Mouse (Mus musculus) lung, embryonic 14.5 days (tissue): ENCODE measurements at regions not wholly inside any gene's neighbourhood (a gene's known extent, or its start where the extent isn't known, plus 50 kb on each side); places are given as distances from the start of the nearest gene placed in this dataset.
A peak's percentile ranks its signal among the peaks of the same experiment; 100 is the strongest.

ENCODE experiments used
- ATAC-seq: fragments of 200-750 bp; cut with Nextera tagmentation; 2 replicates; pipeline ENCODE4 v1.8.0; 2017; ENCODE audit warnings: mild to moderate bottlenecking, moderate TSS enrichment, moderate library complexity; ENCODE audit not compliant: insufficient read depth
- DNase-seq: peaks from one replicate; pipeline ENCODE4 v3.0.0-alpha.2; 2015
- H3K27ac ChIP-seq: fragments of 300-500 bp; sonication (generic); 2 replicates; pipeline ENCODE4 v1.5.1; 2014; ENCODE audit warnings: low read depth, mild to moderate bottlenecking, moderate library complexity
- H3K27me3 ChIP-seq: fragments of 300-500 bp; sonication (generic); 2 replicates; pipeline ENCODE4 v1.6.1; 2014; ENCODE audit warnings: low read length, control low read depth; ENCODE audit not compliant: insufficient read depth
- H3K36me3 ChIP-seq: fragments of 300-500 bp; sonication (generic); 2 replicates; pipeline ENCODE4 v1.6.1; 2014; ENCODE audit warnings: control low read depth; ENCODE audit not compliant: insufficient read depth
- H3K4me1 ChIP-seq: fragments of 300-500 bp; sonication (generic); 2 replicates; pipeline ENCODE4 v1.6.1; 2014; ENCODE audit warnings: antibody characterized with exemption, control low read depth; ENCODE audit not compliant: insufficient read depth
- H3K4me2 ChIP-seq: fragments of 300-500 bp; sonication (generic); 2 replicates; pipeline ENCODE4 v1.6.1; 2014; ENCODE audit warnings: mild to moderate bottlenecking
- H3K4me3 ChIP-seq: fragments of 300-500 bp; sonication (generic); 2 replicates; pipeline ENCODE4 v1.5.1; 2014; ENCODE audit warnings: low read depth, low read length
- H3K9ac ChIP-seq: fragments of 300-500 bp; sonication (generic); 2 replicates; pipeline ENCODE4 v1.6.1; 2014
- H3K9me3 ChIP-seq: fragments of 300-500 bp; sonication (generic); 2 replicates; pipeline ENCODE4 v1.6.1; 2016; ENCODE audit warnings: low read depth, low read length, control low read depth
- CTCF ChIP-seq: IDR thresholded peaks from 2 replicates; pipeline ENCODE4 v1.5.1; 2016; ENCODE audit warnings: antibody characterized with exemption, low read depth
- WGBS: fragments of 180-500 bp; shearing (Covaris S2); extraction: QIAGEN DNeasy Blood & Tissue Kit; methylation state at CpG from one replicate; pipeline ENCODE4 v1.1.7; 2014; 5-methylcytosine and 5-hydroxymethylcytosine counted together

GRCm38 (mm10) chr13:44503257-44503950 lies 225.9 kb upstream of the Jarid2 start:
- H3K9me3 ChIP-seq, result no peaks in the 10 kb centered on the region
- peak overlapping the region; percentile 54; the same call in 1 of the 2 replicates for H3K27ac ChIP-seq
- TF ChIP-seq CTCF, result no peak
- H3K4me2 ChIP-seq, result no peak overlapping the region
- ATAC-seq (peak; percentile 33; the same call in 1 of the 2 replicates), DNase-seq (peak; percentile 58)
- H3K27me3 ChIP-seq, result no peaks in the 10 kb centered on the region
- no peak overlapping the region for H3K9ac ChIP-seq
- no peak overlapping the region for H3K4me3 ChIP-seq
- H3K4me1 ChIP-seq, result peaks cover 9% of the 10 kb centered on the region; the same call in 1 of the 2 replicates
- WGBS, result 65% methylated on average over 15 of the region's 15 CpGs
- H3K36me3 ChIP-seq, result no peaks in the 10 kb centered on the region

GRCm38 (mm10) chr13:44504455-44504854 lies 224.8 kb upstream of the Jarid2 start:
- H3K9ac ChIP-seq, result no peak overlapping the region
- no peak for DNase-seq
- ATAC-seq, result no peak
- WGBS, result 77% methylated on average over 6 of the region's 6 CpGs
- no peaks in the 10 kb centered on the region for H3K36me3 ChIP-seq
- H3K4me2 ChIP-seq, result no peak overlapping the region
- no peak for TF ChIP-seq CTCF
- no peak overlapping the region for H3K27ac ChIP-seq
- no peak overlapping the region for H3K4me3 ChIP-seq
- no peaks in the 10 kb centered on the region for H3K9me3 ChIP-seq
- H3K27me3 ChIP-seq, result no peaks in the 10 kb centered on the region
- H3K4me1 ChIP-seq, result peaks cover 9% of the 10 kb centered on the region; the same call in 1 of the 2 replicates

- no peak overlapping the region for H3K4me3 ChIP-seq
- H3K9ac ChIP-seq, result no peak overlapping the region
- no peak overlapping the region for H3K4me2 ChIP-seq
- ATAC-seq, result no peak
- 41% methylated on average over 5 of the region's 5 CpGs for WGBS
- peaks cover 12% of the 10 kb centered on the region; the same call in 1 of the 2 replicates for H3K4me1 ChIP-seq
- no peaks in the 10 kb centered on the region for H3K9me3 ChIP-seq
- TF ChIP-seq CTCF, result no peak
- no peaks in the 10 kb centered on the region for H3K27me3 ChIP-seq
- no peaks in the 10 kb centered on the region for H3K36me3 ChIP-seq
- H3K27ac ChIP-seq, result no peak overlapping the region
- DNase-seq, result peak; percentile 47
These were observed 222.3 kb upstream of the Jarid2 start for GRCm38 (mm10) chr13:44506975-44507374.

- Histone ChIP-seq H3K36me3 (no peaks in the 10 kb centered on the region), H3K27me3 (no peaks in the 10 kb centered on the region), H3K4me2 (no peak overlapping the region), H3K27ac (no peak overlapping the region), H3K9me3 (no peaks in the 10 kb centered on the region), H3K4me1 (0 out of 2 replicates have a peak, but pooled peaks cover 6% of the 10 kb centered on the region), H3K9ac (no peak overlapping the region), H3K4me3 (no peak overlapping the region)
- DNase-seq, result no peak
- WGBS, result 29% methylated on average over 11 of the region's 11 CpGs
- no peak for ATAC-seq
- no peak for TF ChIP-seq CTCF
These were observed 219.6 kb upstream of the Jarid2 start for GRCm38 (mm10) chr13:44509526-44510159.

GRCm38 (mm10) chr13:44513378-44514285 lies 215.6 kb upstream of the Jarid2 start:
- no peak for TF ChIP-seq CTCF
- Histone ChIP-seq H3K27me3 (no peaks in the 10 kb centered on the region), H3K27ac (no peak overlapping the region), H3K9ac (no peak overlapping the region), H3K4me1 (0 out of 2 replicates have a peak, but pooled peaks cover 3% of the 10 kb centered on the region), H3K36me3 (no peaks in the 10 kb centered on the region), H3K9me3 (no peaks in the 10 kb centered on the region), H3K4me3 (no peak overlapping the region), H3K4me2 (no peak overlapping the region)
- ATAC-seq, result no peak
- no peak for DNase-seq
- WGBS, result 58% methylated on average over 13 of the region's 13 CpGs

- DNase-seq, result no peak
- Histone ChIP-seq H3K27ac (no peak overlapping the region), H3K9ac (no peak overlapping the region), H3K9me3 (no peaks in the 10 kb centered on the region), H3K36me3 (no peaks in the 10 kb centered on the region), H3K27me3 (no peaks in the 10 kb centered on the region), H3K4me2 (no peak overlapping the region), H3K4me3 (no peak overlapping the region), H3K4me1 (0 out of 2 replicates have a peak, but pooled peaks cover 3% of the 10 kb centered on the region)
- WGBS, result 57% methylated on average over 5 of the region's 5 CpGs
- TF ChIP-seq CTCF, result no peak
- no peak for ATAC-seq
These were observed 214.6 kb upstream of the Jarid2 start for GRCm38 (mm10) chr13:44514636-44515158.

GRCm38 (mm10) chr13:44516863-44517262 lies 212.4 kb upstream of the Jarid2 start:
- WGBS, result 40% methylated on average over 4 of the region's 4 CpGs
- TF ChIP-seq CTCF, result no peak
- Histone ChIP-seq H3K4me3 (no peak overlapping the region), H3K9ac (no peak overlapping the region), H3K27me3 (no peaks in the 10 kb centered on the region), H3K4me2 (no peak overlapping the region), H3K27ac (no peak overlapping the region), H3K36me3 (no peaks in the 10 kb centered on the region), H3K4me1 (no peaks in the 10 kb centered on the region), H3K9me3 (no peaks in the 10 kb centered on the region)
- no peak for DNase-seq
- ATAC-seq, result no peak
